Mouse (Mus musculus): ENCODE results near the gene Tmem217.

DNA sequence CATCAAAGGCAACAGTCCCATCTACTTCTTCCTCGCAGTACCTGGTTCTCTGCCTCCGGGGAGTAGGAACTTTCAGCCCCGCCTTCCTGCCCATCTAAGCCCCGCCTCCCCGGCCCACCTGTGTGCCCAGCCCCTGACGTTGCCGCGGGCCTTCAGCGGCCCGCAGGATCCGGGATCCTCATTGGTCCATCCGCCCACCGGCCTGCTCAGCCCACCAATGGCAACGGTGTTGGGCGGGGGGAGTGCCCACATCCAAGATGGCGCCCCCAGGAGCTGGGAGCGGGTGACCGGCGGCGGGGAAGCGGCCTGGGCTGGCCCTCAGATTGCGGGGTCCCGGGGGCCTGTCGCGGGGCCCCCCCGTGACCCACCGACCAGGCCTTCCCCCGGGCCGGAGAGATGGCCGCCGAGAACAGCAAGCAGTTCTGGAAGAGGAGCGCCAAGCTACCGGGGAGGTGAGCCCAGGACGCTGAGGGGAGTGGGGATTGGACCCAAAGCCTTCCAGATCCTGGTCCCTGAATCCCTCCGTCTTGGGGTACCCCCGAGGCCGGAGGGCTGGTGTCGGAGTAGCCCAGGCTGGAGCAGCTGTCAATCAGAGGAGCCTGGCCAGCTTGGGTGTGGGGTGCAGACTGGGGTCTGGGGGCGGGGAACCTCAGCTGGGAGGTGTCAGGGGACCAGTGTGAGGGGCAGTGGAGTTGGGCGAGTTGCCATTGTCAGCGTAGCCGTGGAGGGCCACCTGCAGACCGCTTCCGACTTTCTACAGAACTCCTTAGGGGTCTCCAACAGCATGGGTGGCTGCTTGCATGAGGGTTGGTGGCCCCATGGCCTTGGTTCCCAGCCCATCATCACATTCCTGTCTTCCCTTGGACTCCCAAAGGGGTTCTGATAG is 2.4 kb downstream of the Tmem217 start, which contains the start of the genes Gm17657 and Tbc1d22b:
- TF ChIP-seq POLR2A (IDR thresholded peaks at IDR 0.05; ENCODE audit: control insufficient read depth in 1 of 2, insufficient read depth in 1 of 2, low read depth in 1 of 2, low read length in 2 of 2, poor library complexity in 1 of 2) (peak; percentile 57 to 84; a peak in 2 of 4 replicates), CTCF (IDR thresholded peaks at IDR 0.05 in 2 of 3, conservative IDR thresholded peaks at IDR 0.05 in 1 of 3; ENCODE audit: control insufficient read depth in 1 of 3, insufficient read depth in 1 of 3, low read depth in 2 of 3, low read length in 3 of 3, poor library complexity in 1 of 3, severe bottlenecking in 1 of 3) (no peak), GABPA (IDR thresholded peaks at IDR 0.05; ENCODE audit: low read depth, low read length) (no peak), NELFE (IDR thresholded peaks at IDR 0.05; ENCODE audit: low read depth, low read length) (peak; percentile 39), SMC3 (IDR thresholded peaks at IDR 0.05; ENCODE audit: low read depth, low read length) (no peak), MEF2A (IDR thresholded peaks at IDR 0.05; ENCODE audit: extremely low read depth, insufficient replicate concordance, low read depth, low read length, poor library complexity, severe bottlenecking) (no peak), MXI1 (IDR thresholded peaks at IDR 0.05; ENCODE audit: low read depth, low read length) (no peak; the same call in 1 of the 2 replicates), POLR2AphosphoS5 (IDR thresholded peaks at IDR 0.05; ENCODE audit: borderline replicate concordance, low read depth, low read length) (no peak), KAT2A (conservative IDR thresholded peaks at IDR 0.05; ENCODE audit: low read depth, low read length) (no peak; the same call in 1 of the 2 replicates), USF1 (IDR thresholded peaks at IDR 0.05; ENCODE audit: low read depth, low read length) (0 out of 2 replicates have a peak, but pooled peaks have one; percentile 38), MYB (IDR thresholded peaks at IDR 0.05; ENCODE audit: low read depth, low read length) (no peak), MAFK (IDR thresholded peaks at IDR 0.05; ENCODE audit: borderline replicate concordance, low read depth, low read length) (no peak)
